Mouse (Mus musculus): Measurements from ENCODE around the gene Dars2.

The Dars2 gene
- long read RNA-seq, experiment 1, transcript Dars2-201 (17 exons, 3,619 nt) = major isoform, 26 of 34 reads
- long read RNA-seq, experiment 1, partial matches to known transcripts = 1 of 34 reads
- long read RNA-seq, experiment 1, other reads (novel, unspliced or antisense) = 7 of 34 reads
- long read RNA-seq, experiment 2, transcript Dars2-201 (17 exons, 3,619 nt) = major isoform, 19 of 23 reads
- long read RNA-seq, experiment 2, partial matches to known transcripts = 0 of 23 reads
- long read RNA-seq, experiment 2, other reads (novel, unspliced or antisense) = 4 of 23 reads

- intact Hi-C loops (cut with DNase I) = no loop called here
Measured at GRCm38 (mm10) chr1:161070352-161071271, at the start of gene Dars2, which contains the start of gene Cenpl. TSS of gene Dars2 (minus strand) at chr1:161070658. TSS of gene Cenpl (plus strand) at chr1:161070713.

GRCm38 (mm10) chr1:161114591-161114990 lies 44.1 kb upstream of the Dars2 start:
- intact Hi-C loops (cut with DNase I) = no loop called here

- intact Hi-C loops (cut with DNase I) = no loop called here
Measured at GRCm38 (mm10) chr1:161109216-161109615, 38.8 kb upstream of the Dars2 start.

GRCm38 (mm10) chr1:161103842-161104241 lies 33.4 kb upstream of the Dars2 start:
- intact Hi-C loops (cut with DNase I) = no loop called here

GRCm38 (mm10) chr1:161099721-161100405 lies 29.4 kb upstream of the Dars2 start:
- intact Hi-C loops (cut with DNase I) = no loop called here

GRCm38 (mm10) chr1:161077243-161077642 lies 6.8 kb upstream of the Dars2 start:
- intact Hi-C loops (cut with DNase I) = no loop called here

- intact Hi-C loops (cut with DNase I) = no loop called here
Measured at GRCm38 (mm10) chr1:161076238-161076637, 5.8 kb upstream of the Dars2 start.

- intact Hi-C loops (cut with DNase I) = no loop called here
Measured at GRCm38 (mm10) chr1:161071272-161071620, 788 bp upstream of the Dars2 start.

GRCm38 (mm10) chr1:161063351-161063750 lies 7.1 kb downstream of the Dars2 start:
- intact Hi-C loops (cut with DNase I) = no loop called here

GRCm38 (mm10) chr1:161057164-161057563 lies 13.3 kb downstream of the Dars2 start:
- intact Hi-C loops (cut with DNase I) = no loop called here

- intact Hi-C loops (cut with DNase I) = no loop called here
Measured at GRCm38 (mm10) chr1:161046972-161047371, 23.5 kb downstream of the Dars2 start.

GRCm38 (mm10) chr1:161041261-161042020 lies 29.0 kb downstream of the Dars2 start:
- intact Hi-C loops (cut with DNase I) = no loop called here

GRCm38 (mm10) chr1:161040855-161041254 lies 29.6 kb downstream of the Dars2 start:
- intact Hi-C loops (cut with DNase I) = no loop called here

- intact Hi-C loops (cut with DNase I) = no loop called here
Measured at GRCm38 (mm10) chr1:161040426-161040770, 30.1 kb downstream of the Dars2 start.

- intact Hi-C loops (cut with DNase I) = loop anchor here (5.0 kb wide), 1 partner anchor 78 kb away; no protein-coding TSS in a partner anchor
Measured at GRCm38 (mm10) chr1:161039741-161040425, 30.6 kb downstream of the Dars2 start.

GRCm38 (mm10) chr1:161038968-161039721 lies 31.3 kb downstream of the Dars2 start:
- intact Hi-C loops (cut with DNase I) = loop anchor here (5.0 kb wide), 1 partner anchor 77 kb away; no protein-coding TSS in a partner anchor

- intact Hi-C loops (cut with DNase I) = loop anchor here (5.0 kb wide), 1 partner anchor 76 kb away; no protein-coding TSS in a partner anchor
Measured at GRCm38 (mm10) chr1:161038004-161038403, 32.5 kb downstream of the Dars2 start.

- intact Hi-C loops (cut with DNase I) = loop anchor here (5.0 kb wide), 1 partner anchor 75 kb away; no protein-coding TSS in a partner anchor
Measured at GRCm38 (mm10) chr1:161037599-161037998, 32.9 kb downstream of the Dars2 start.

GRCm38 (mm10) chr1:161037026-161037425 lies 33.4 kb downstream of the Dars2 start:
- intact Hi-C loops (cut with DNase I) = loop anchor here (5.0 kb wide), 1 partner anchor 75 kb away; no protein-coding TSS in a partner anchor

All from adrenal gland (tissue).